Mouse (Mus musculus) neutrophil, adult 5-6 weeks (primary cell): ENCODE measurements around the gene Specc1l. TPM values are rescaled to one million over a fixed set of nuclear protein-coding genes. Genes with fewer than 3 reads are reported as not detected.

Source experiments
- ATAC-seq: fragments of 151-379, 151-347 bp; 2 replicates; pipeline ENCODE4 v1.8.0; 2017; ENCODE audit warnings: mild to moderate bottlenecking, moderate TSS enrichment; ENCODE audit not compliant: insufficient number of reproducible peaks, poor library complexity, low FRiP score, severe bottlenecking; ENCODE audit errors: extremely low read depth
- total RNA-seq: library from RNA; stranded (forward); fragments of 200-1000 nt; gene quantifications from 2 replicates; pipeline ENCODE4 v1.2.3, GENCODE M21; 2017

Specc1l gene
- total RNA-seq, 1 experiment from 2014 or later: 55.2 TPM

- ATAC-seq: 0 out of 2 replicates have a peak, but pooled peaks have one; percentile 21
These were observed 91.6 kb downstream of the Specc1l start for GRCm38 (mm10) chr10:75303324-75304048.

- ATAC-seq: no peak
These were observed 92.2 kb downstream of the Specc1l start for GRCm38 (mm10) chr10:75304049-75304405.

- ATAC-seq: no peak
These were observed 92.5 kb downstream of the Specc1l start for GRCm38 (mm10) chr10:75304413-75304812.

- ATAC-seq: no peak
These were observed 95.3 kb downstream of the Specc1l start for GRCm38 (mm10) chr10:75307130-75307529.

- ATAC-seq: no peak
These were observed 100.5 kb downstream of the Specc1l start for GRCm38 (mm10) chr10:75312361-75312760.

GRCm38 (mm10) chr10:75314190-75314980 lies 102.5 kb downstream of the Specc1l start:
- ATAC-seq: no peak

- ATAC-seq: no peak
These were observed 103.9 kb downstream of the Specc1l start for GRCm38 (mm10) chr10:75315756-75316155.

GRCm38 (mm10) chr10:75316472-75316871 lies 104.6 kb downstream of the Specc1l start:
- no peak for ATAC-seq

- no peak for ATAC-seq
These were observed 104.8 kb downstream of the Specc1l start, which contains the start of gene Adora2a for GRCm38 (mm10) chr10:75316872-75316907. TSS of gene Adora2a (plus strand) at chr10:75316877.

GRCm38 (mm10) chr10:75316908-75317761 lies 105.3 kb downstream of the Specc1l start:
- ATAC-seq: peak; percentile 44

GRCm38 (mm10) chr10:75318206-75318605 lies 106.3 kb downstream of the Specc1l start:
- no peak for ATAC-seq

GRCm38 (mm10) chr10:75320321-75320720 lies 108.4 kb downstream of the Specc1l start:
- ATAC-seq: peak; percentile 49

- ATAC-seq: no peak
These were observed 111.1 kb downstream of the Specc1l start for GRCm38 (mm10) chr10:75322966-75323365.

GRCm38 (mm10) chr10:75323986-75324385 lies 112.1 kb downstream of the Specc1l start:
- no peak for ATAC-seq

- no peak for ATAC-seq
These were observed 112.5 kb downstream of the Specc1l start for GRCm38 (mm10) chr10:75324391-75324790.

GRCm38 (mm10) chr10:75325821-75326220 lies 113.9 kb downstream of the Specc1l start:
- no peak for ATAC-seq

- ATAC-seq: peak; percentile 86
These were observed 114.7 kb downstream of the Specc1l start for GRCm38 (mm10) chr10:75326553-75326952.

GRCm38 (mm10) chr10:75327081-75327480 lies 115.2 kb downstream of the Specc1l start:
- no peak for ATAC-seq

GRCm38 (mm10) chr10:75328201-75328704 lies 116.4 kb downstream of the Specc1l start:
- ATAC-seq: no peak

GRCm38 (mm10) chr10:75332268-75332667 lies 120.4 kb downstream of the Specc1l start:
- no peak for ATAC-seq
